Mouse (Mus musculus) layer of hippocampus, adult 8-10 months (tissue): ENCODE data around the gene Olfr1306. TPM values are rescaled to one million over a fixed set of nuclear protein-coding genes. Genes with fewer than 3 reads are reported as not detected.

ENCODE experiments used
- DNase-seq, 2 experiments: peaks; one replicate each; pipeline ENCODE4 v3.0.0; 2022; ENCODE audit warnings: low spot score in 2 of 2
- total RNA-seq, 4 experiments: library from RNA; stranded (reverse); gene quantifications; 2 replicates each; pipeline ENCODE4 v1.2.4; 2022

The Olfr1306 gene
- total RNA-seq: not detected

- DNase-seq: no peak
Measured at GRCm38 (mm10) chr2:111916171-111916570, at the start of gene Olfr1306. Olfr1306 (minus strand) TSS chr2:111916271.

- DNase-seq: no peak
Measured at GRCm38 (mm10) chr2:111964844-111965243, 48.8 kb upstream of the Olfr1306 start, which contains the start of gene Olfr1308. Olfr1308 (minus strand) TSS chr2:111964944.

GRCm38 (mm10) chr2:111949340-111949739, 33.3 kb upstream of the Olfr1306 start, which contains the start of gene Olfr1307:
Olfr1307 (minus strand) TSS chr2:111949440.
- no peak for DNase-seq

- no peak for DNase-seq
Measured at GRCm38 (mm10) chr2:111877049-111877448, 39.0 kb downstream of the Olfr1306 start, which contains the start of gene Olfr1305. Olfr1305 (minus strand) TSS chr2:111877149.

Other genes with a start within 250 kb of the Olfr1306 start
- gene Olfr1301, start 165.3 kb downstream of the Olfr1306 start, total RNA-seq: not detected
- gene Olfr1302, start 138.8 kb downstream of the Olfr1306 start, total RNA-seq: not detected
- gene Olfr1303, start 95.9 kb downstream of the Olfr1306 start, total RNA-seq: not detected
- gene Olfr1305, start 39.1 kb downstream of the Olfr1306 start, total RNA-seq: not detected
- under 1 TPM; 0.02 to 0.05 (median 0.04) TPM for gene Olfr1307, start 33.2 kb upstream of the Olfr1306 start, total RNA-seq
- gene Olfr1308, start 48.7 kb upstream of the Olfr1306 start, total RNA-seq: not detected
- gene Olfr1309, start 74.0 kb upstream of the Olfr1306 start, total RNA-seq: not detected
- gene Olfr1310, start 96.4 kb upstream of the Olfr1306 start, total RNA-seq: not detected
- not detected for gene Olfr1311, start 108.1 kb upstream of the Olfr1306 start, total RNA-seq
- not detected for gene Olfr1312, start 134.0 kb upstream of the Olfr1306 start, total RNA-seq
- gene Olfr1313, start 161.6 kb upstream of the Olfr1306 start, total RNA-seq: not detected
- gene Olfr1314, start 180.5 kb upstream of the Olfr1306 start, total RNA-seq: not detected
- not detected for gene Olfr1315-ps1, start 199.2 kb upstream of the Olfr1306 start, total RNA-seq
- gene Olfr1316, start 218.7 kb upstream of the Olfr1306 start, total RNA-seq: not detected
- not detected for gene Olfr1317, start 224.1 kb upstream of the Olfr1306 start, total RNA-seq
- gene Olfr1318, start 237.9 kb upstream of the Olfr1306 start, total RNA-seq: not detected